Mouse (Mus musculus) CD4-positive naive resting alpha-beta T cell, adult 57 days (primary cell): ENCODE data around the gene Klk1b5. TPM values are rescaled to one million over a fixed set of nuclear protein-coding genes. Genes with fewer than 3 reads are reported as not detected.

ENCODE experiments used
- total RNA-seq: library from RNA; stranded (reverse); gene quantifications from one replicate; pipeline ENCODE4 v1.2.4, GENCODE M21; 2023

The Klk1b5 gene
- not detected for total RNA-seq

DNA sequence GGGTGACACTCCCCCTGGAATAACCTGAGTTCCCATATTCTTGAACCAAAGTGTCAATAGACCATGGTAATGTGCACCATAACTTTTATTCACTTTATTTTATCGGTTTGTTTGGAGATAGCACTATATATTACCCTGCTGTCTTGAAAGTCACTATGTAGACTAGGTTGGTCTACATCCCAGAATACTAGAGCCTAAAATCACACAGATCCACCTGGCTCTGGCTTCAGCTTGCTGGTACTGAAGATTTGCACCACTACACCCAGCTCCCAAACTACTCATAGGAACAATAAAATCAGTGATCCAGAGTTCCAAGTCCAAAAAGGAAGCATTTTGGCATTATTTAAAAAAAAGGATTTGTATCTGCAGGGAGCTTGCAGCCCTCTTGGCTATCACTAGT is at the start of gene Klk1b5:
Gene Klk1b5, plus strand, starts transcription at position 301 of the 400 bp plus-strand sequence.

DNA sequence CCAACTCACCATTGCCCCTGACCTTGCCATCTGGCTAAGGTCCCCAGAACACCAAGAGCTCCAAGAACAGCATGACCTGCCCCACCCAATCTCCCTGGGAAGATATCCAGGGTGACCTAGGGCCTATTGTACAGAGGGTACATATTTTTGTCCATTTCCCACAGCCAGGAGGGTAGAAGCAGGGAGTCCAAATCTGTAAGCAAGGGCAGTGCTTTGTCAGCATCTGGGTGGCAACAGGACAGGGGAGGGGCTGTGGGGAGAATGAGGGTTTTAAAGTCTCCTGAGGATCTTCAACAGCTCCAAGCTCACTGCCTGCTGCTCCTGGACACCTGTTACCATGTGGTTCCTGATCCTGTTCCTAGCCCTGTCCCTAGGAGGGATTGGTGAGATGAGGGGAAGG is 27.8 kb upstream of the Klk1b5 start, which contains the start of gene Klk1b24:
Gene Klk1b24, plus strand, starts transcription at position 301 of the 400 bp plus-strand sequence.

DNA sequence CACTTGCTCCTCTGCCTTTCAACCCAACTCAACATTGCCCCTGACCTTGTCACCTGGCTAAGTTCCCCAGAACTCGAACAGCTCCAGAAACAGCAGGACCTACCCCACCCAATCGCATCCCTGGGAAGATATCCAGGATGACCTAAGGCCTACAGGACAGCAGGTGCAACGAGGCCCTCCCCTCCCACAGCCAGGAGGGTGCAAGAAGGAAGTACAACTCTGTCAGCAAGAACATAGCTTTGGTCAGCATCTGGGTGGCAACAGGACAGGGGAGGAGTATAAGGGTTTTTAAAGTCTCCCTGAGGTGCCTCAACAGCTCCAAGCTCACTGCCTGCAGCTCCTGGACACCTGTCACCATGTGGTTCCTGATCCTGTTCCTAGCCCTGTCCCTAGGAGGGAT is 17.9 kb upstream of the Klk1b5 start, which contains the start of gene Klk1b3:
Gene Klk1b3, plus strand, starts transcription at position 301 of the 400 bp plus-strand sequence.

DNA sequence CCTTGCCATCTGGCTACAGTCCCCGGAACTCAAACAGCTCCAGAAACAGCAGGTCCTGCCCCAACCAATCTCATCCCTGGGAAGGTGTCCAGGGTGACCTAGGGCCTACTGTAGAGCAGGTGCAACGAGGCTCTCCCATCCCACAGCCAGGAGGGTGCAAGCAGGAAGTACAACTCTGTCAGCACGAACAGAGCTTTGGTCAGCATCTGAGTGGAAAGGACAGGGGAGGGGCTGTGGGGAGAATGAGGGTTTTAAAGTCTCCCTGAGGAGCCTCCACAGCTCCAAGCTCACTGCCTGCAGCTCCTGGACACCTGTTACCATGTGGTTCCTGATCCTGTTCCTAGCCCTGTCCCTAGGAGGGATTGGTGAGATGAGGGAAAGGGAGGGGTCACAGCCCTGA is 8.6 kb upstream of the Klk1b5 start, which contains the start of gene Klk1b4:
Gene Klk1b4, plus strand, starts transcription at position 301 of the 400 bp plus-strand sequence.

DNA sequence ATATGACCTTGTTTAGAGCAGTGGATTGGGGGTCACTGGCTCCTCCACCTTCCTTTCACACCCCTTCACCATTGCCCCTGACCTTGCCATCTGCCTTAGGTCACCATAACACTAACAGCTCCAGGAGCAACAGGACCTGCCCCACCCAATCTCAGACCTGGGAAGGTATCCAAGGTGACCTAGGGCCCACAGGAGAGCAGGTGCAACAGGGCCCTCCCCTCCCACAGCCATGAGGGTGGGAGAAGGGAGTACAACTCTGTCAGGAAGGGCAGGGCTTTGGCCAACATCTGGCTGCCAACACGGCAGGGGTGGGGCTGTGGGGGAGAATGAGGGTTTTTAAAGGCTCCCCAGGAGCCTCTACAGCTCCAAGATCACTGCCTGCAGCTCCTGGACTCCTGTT is 9.3 kb downstream of the Klk1b5 start, which contains the start of gene Klk1:
Gene Klk1, plus strand, starts transcription at position 285 of the 400 bp plus-strand sequence.

DNA sequence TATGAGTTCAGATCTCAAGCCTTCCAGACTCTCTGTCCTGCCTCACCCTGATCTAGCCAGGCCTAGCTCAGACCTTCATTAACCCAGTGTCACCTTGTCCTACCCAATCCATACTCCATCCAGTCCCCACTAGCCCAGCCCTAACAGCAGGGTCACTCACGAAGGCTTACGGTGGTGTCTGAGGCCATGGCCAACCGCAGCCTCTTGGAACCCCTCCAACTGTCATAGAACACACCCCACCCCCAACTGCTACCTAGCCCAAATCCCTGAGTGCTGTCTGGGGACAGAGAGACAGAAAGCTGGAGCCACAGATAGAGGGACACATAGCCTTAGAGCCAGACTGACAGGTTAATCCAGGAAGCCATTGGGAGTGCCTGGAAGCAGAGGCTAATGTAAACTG is 20.2 kb downstream of the Klk1b5 start, which contains the start of gene Gm36864:
Gene Gm36864, plus strand, starts transcription at position 269 of the 400 bp plus-strand sequence.

DNA sequence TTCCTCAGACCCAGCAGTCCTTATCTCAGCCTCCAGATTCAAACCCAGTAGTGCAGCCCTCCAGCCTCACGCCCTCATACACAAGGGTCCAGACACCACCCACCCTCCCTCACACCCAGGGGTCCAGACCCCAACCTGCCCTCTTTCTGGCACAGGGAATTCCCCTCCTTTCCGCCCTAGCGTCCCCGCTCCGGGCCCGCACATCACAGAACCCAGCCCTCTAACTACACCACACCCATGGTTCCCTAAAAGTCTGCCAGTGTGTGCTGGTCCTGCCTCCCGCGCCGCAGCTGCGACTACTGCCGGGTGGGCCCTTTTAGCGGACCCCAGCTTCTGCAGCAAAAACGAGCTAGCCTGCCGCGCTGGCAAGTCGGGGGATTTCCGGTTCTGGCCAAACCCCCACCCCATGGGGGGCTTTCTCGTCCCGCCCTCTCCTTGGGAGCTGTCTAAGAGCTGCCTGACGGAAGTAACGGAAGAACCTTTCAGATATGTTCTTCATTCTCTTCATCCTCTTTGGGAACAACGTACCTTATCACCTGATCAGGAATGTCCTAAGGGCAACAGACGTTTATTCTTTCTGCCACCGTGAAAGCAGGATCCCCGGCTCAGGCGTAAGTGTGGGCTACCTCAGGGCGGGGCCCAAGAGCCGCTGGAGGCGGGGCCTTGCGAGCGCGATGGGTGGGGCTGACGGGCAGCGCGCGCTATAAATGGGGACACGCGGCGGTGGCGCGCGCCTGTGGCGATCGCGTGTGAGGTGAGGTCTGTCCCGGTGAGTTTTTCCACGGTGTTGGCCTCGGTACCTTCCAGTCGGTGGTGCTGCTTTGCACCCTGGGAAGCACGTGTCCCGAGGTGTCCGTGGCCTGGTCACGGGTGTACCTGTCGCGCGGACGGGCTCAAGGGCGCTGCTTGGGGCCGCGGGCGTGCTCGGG is 30.6 kb downstream of the Klk1b5 start, which contains the start of the genes 1700028J19Rik and 2410002F23Rik:
Gene 1700028J19Rik, minus strand, starts transcription at position 641 of the 929 bp plus-strand sequence.
Gene 2410002F23Rik, plus strand, starts transcription at position 668 of the 929 bp plus-strand sequence.

DNA sequence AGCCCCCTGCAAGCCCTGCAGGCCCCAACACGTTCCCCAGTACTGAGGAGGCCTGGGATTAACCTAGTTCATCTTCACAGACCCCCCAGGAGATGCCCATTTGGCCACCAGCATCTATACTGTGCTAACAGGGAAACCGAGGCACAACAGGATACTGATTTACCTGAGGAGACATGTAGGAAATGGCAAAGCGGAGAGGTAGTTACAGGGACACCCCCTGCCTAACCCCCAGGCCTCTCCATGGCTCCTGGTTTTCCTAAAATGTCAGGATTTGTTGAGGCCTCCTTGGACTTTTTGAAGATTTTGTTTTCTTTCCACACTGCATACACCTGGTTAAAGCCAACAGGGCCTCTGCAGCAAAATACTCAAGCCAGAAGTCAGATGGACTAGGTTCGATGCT is 41.5 kb downstream of the Klk1b5 start, which contains the start of gene Acp4:
Gene Acp4, minus strand, starts transcription at position 101 of the 400 bp plus-strand sequence.

DNA sequence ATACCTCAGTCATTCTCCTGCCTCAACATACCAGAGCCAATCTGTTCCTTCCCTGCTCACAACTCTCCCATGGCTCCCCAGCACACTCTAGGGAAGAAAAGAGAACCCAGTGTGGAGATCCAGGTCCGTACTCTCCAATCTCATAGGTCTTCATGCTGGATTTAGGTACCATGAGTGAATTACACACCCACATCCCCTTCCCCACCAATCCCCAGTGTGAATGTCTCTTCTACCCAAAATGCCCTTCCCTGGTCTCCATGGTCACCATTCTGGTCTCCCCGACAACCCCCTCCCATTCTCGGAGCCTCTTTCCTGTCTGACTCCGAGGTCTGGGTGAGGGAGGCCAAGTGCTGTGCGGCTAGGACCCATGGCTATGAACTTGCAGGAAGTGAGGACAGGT is 45.4 kb downstream of the Klk1b5 start, which contains the start of gene Gm15517:
Gene Gm15517, plus strand, starts transcription at position 301 of the 400 bp plus-strand sequence.

Other genes starting within 250 kb of the Klk1b5 start
- not detected for gene Klk1b1, start 249.2 kb upstream of the Klk1b5 start, total RNA-seq
- gene Klk1b9, start 239.9 kb upstream of the Klk1b5 start, total RNA-seq: not detected
- gene Klk1b11, start 220.1 kb upstream of the Klk1b5 start, total RNA-seq: not detected
- not detected for gene Klk1b26, start 203.8 kb upstream of the Klk1b5 start, total RNA-seq
- gene Klk1b27, start 163.7 kb upstream of the Klk1b5 start, total RNA-seq: not detected
- gene Klk1b21, start 113.6 kb upstream of the Klk1b5 start, total RNA-seq: not detected
- not detected for gene Klk1b22, start 103.3 kb upstream of the Klk1b5 start, total RNA-seq
- not detected for gene Klk1b16, start 79.2 kb upstream of the Klk1b5 start, total RNA-seq
- gene Klk1b24, start 27.7 kb upstream of the Klk1b5 start, total RNA-seq: not detected
- gene Klk1b3, start 17.8 kb upstream of the Klk1b5 start, total RNA-seq: not detected
- gene Klk1b4, start 8.5 kb upstream of the Klk1b5 start, total RNA-seq: not detected
- not detected for gene Klk1, start 9.4 kb downstream of the Klk1b5 start, total RNA-seq
- not detected for gene Gm36864, start 20.2 kb downstream of the Klk1b5 start, total RNA-seq
- gene 1700028J19Rik, start 30.8 kb downstream of the Klk1b5 start, total RNA-seq: 3.6 TPM
- 184 TPM for gene 2410002F23Rik, start 30.8 kb downstream of the Klk1b5 start, total RNA-seq
- gene Acp4, start 41.4 kb downstream of the Klk1b5 start, total RNA-seq: not detected
- gene Gm15517, start 45.5 kb downstream of the Klk1b5 start, total RNA-seq: not detected
- 1.5 TPM for gene Clec11a, start 91.0 kb downstream of the Klk1b5 start, total RNA-seq
- gene Shank1, start 94.3 kb downstream of the Klk1b5 start, total RNA-seq: 1.8 TPM
- gene Syt3, start 168.2 kb downstream of the Klk1b5 start, total RNA-seq: 0.83 TPM
- gene 1700008O03Rik, start 169.9 kb downstream of the Klk1b5 start, total RNA-seq: not detected
- gene Lrrc4b, start 213.1 kb downstream of the Klk1b5 start, total RNA-seq: not detected
- not detected for gene Aspdh, start 249.4 kb downstream of the Klk1b5 start, total RNA-seq